Mouse (Mus musculus): Measurements from ENCODE around the gene Nell2.

Gene Nell2

DNA sequence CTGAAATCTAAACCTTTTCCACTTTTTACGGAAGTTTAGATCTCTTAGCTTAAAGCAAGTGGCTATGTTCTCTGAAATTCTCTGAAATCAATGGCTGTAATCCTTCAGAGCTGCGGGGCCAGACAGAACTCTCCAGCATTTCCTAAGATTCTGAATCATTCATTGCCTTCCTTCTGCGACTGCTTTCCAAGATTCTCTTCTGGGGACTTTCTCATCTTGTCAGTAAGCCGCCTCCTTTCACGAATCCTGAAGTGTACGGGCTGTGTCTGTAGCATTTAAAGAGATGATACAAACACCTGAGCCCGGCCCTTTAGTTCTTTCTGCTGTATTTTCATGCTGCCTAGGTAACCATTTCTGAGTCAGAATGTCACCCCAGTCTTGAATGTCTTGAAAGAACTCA is 428.2 kb downstream of the Nell2 start:
- DNase-seq (ENCODE audit: low spot score in 2 of 2): peak in 1 of 2 experiments; percentile 22

DNA sequence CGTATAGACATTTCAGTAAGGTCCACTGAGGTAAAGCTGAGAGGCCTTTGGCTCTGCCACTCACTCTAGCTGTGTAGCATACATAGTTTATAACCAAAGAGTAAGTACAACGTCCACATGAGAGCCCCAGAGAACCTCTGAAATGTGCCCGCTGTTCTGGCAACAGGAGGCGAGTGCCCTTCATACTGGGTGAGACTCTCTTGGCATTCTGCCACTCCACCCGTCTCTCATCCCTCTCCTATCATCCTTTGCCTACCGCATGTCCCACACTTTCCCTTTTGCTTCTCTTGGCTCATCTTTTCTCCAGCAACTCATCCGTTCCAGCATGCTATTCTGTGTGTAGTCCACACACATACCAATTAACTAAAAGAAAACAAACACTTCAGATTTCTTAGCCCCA is 442.4 kb downstream of the Nell2 start:
- no peak for DNase-seq (ENCODE audit: low spot score in 2 of 2)

DNA sequence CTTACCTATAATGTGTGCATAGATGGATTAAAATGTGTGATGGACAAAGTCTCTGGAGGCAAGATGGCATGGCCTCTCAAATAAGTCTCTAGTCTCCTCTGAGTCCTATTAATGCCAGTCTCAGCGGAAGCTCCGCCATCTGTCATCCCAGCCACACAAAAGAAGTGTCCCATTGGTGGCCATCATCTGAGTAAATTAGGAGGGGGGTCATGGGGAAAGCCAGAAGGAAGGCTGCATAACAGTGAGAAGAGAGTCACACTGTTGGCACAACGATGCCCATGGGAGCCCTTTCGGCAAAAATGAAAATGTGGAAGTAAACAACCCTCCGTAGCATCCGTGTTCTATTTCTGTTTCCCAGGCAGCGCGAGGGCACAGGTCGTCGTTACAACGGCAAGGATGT is 446.7 kb downstream of the Nell2 start:
- DNase-seq (ENCODE audit: low spot score in 2 of 2): no peak

DNA sequence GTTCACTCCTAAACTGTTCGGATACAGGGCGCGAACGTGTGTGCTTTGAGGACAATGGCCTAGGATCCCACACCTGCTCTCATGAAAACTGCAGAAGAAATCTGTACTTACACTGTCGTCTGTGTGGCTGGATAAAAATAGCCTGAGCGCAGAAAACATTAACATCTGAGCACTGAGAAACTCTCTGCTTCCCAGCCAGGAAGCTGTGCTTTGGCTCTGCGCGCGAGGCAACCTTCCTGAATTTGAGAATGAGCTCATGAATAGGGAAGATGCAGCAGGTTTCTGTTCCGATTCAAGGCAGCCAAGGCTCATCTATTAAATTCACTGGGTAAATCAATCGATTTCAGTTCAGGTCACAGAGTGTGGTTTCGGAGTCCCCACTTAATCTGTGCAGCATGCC is 453.0 kb downstream of the Nell2 start:
- DNase-seq (ENCODE audit: low spot score in 2 of 2): peak; percentile 58 to 73

DNA sequence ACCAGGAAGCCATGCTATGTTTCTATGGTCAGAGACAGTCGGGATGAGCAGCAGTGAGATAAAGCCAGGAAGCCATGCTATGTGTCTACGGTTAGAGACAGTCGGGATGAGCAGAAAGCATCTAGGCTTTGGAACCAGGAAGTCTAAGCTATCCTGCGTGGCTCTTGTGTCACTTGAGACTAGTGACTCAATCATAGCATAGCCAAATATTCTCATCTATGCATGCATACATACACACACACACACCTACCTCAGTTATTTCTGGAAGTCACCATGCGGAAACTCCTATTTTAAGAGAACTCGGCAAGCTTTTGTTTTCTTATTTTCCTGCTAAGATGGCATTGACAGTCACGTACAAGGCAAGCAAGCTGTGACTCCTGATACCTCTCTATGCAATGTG is 457.5 kb downstream of the Nell2 start:
- no peak for DNase-seq (ENCODE audit: low spot score in 2 of 2)

DNA sequence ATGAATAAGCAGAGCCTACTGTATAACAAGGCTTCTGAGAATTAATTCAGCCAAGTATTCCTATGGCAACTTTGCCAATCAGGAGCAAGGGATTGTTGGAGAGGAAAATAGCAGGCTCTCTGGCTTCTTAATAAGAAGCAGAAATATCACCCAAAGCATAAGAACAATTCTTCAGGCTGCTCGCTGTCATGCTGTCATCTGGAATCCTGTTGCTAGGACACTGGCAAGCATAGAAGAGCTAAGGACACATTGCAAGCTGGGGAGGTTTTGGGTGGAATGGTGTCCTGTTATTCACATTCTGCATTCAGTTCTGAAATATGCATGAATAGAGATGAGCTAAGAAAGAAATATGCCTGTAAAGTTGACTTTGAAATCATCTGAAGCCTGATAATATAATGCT is 459.6 kb downstream of the Nell2 start:
- peak in 1 of 2 experiments; percentile 46 for DNase-seq (ENCODE audit: low spot score in 2 of 2)

DNA sequence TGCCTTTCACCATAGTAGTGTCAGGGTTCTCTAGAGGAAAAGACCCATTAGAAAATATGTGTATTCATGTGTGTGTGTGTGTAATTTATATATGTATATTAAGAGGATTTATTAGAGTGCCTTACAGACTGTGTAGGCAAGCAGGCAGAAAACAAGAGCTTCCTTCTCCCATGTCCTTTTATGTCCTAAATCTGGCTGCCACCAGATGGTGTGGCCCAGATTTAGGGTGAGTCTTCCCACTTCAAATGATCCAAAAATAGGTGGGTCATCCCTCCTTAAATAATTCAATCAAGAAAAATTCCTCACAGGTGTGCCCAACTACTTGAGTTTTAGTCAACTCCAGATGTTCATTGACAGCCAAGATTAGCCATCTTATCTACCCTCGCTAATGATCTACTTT is 460.3 kb downstream of the Nell2 start:
- DNase-seq (ENCODE audit: low spot score in 2 of 2): no peak

DNA sequence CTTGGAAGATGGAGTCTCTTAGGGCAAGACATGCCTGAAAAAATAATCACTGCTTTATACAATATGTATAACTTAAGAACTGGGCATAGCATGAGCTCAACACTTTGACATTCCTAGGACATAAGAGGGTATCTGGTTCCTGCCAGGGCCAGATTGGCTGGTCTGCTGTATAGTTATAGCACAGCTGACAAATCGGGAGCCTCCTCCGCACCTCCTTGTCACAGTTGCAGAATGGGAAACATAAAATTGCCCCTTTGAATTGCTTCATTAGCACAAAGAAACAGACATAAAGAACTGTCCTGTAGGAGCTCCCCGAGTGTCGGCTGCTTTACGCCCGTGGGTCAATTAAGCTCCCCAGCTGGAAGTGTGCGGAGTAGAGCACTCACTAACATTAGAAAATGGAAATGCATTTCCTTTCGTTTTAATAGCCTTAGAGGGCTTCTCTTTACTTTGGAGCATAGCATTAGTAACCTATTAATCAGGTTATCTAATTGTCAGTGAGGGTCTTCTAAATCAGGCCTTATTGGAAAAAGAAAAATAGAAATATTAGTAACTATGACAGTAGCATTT is 473.2 kb downstream of the Nell2 start:
- no peak for DNase-seq (ENCODE audit: low spot score in 2 of 2)

DNA sequence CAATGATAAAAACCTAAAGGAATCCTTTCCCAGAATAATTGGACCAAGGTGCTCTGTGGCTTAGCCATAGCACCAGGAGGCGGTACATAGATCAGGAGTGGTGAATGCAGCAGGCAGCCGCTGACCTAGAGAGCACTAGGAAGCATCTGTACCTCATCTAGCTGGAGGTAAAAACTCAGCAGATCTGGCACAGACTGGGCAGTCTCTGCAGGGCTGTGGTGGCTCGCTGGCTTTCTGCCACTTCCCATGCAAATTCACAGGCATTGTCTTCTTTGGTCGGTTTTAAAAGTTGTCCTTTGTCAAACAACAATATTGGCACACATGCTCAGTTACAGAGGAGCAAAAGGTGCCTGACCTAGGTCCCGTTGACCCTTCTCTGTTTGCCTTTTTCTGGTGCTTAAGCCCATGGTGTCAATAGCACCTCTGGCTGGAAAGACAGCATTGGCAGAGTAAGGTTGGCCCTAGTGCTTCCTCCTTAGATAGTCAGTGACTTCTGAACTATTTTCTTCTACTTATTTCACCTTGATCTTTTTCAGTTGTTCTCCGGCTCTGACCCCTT is 479.1 kb downstream of the Nell2 start:
- no peak for DNase-seq (ENCODE audit: low spot score in 2 of 2)

DNA sequence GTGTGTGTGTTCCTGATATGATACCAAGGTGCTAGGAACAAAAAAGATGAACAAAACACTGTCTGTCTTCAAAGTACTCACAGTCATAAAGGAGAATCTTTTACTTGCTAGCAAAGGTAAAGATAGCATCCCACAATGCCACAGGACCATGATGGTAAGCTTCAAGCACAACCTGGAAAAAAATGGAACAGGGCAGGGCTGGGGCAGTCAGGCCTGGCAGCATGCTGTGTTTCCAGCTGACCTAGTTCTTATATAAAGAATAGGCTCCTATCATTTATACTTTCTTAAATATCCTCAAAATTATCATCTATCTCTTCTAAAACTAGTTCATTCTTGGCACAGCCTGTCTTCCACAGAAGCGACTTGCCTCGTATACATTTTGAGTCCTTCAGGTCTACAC is 480.9 kb downstream of the Nell2 start:
- no peak for DNase-seq (ENCODE audit: low spot score in 2 of 2)

DNA sequence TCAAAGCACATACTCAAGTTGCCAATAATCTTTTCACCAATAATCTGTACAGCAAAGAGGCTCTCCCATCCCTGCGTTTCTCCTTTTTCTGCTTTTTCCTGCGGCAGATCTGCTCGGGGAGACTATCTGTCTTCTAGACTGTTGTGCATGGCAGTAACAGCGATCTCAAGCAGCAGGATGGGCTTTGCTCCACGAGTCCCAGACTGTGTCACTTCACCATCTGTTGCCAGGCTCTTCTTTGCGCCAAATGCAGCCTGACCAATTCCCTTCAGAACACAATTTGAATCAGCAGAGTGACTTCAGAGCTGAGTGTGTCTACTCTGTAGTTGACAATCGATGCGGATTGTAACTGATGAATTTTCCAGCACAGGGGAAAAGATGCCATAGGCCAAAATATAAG is 484.3 kb downstream of the Nell2 start:
- DNase-seq (ENCODE audit: low spot score in 2 of 2): peak; percentile 43 to 50

DNA sequence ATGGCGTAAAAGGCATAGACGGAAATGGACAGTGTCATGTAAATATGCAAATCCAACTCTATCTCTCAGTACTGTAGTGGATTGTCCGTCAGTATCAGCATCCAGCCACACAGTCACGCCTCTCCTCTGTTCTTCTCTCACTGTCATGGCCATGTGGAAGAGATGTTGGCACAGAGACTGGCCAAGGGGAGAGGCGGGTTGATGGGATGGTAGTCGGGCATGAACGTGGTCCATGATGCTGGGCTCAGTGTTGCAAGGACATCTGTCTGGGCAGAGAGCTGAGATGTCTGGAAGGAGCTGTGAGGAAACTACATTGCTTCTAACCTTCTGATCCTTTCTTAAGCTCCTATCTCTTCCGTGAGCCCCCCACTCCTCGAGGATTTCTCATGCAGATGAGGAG is 485.9 kb downstream of the Nell2 start:
- DNase-seq (ENCODE audit: low spot score in 2 of 2): no peak

DNA sequence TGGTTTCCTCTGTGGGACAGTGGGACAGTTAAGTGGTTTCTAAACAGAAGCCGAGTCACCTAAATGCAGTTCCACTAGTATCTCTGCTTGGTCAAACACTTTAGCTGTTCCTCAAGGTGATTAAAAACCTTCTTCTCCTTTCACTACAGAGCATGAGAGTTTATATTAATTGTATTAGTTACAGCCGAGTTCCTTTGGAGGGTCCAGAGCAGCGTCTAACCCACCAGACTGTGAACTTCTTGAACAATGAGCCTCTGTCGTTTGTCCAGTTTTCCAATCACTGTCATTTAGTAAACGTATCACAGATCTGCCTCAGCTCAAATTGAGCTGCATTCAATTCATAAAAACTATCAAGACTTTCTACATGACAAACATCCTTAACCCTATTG is 498.9 kb downstream of the Nell2 start:
- no peak for DNase-seq (ENCODE audit: low spot score in 2 of 2)

DNA sequence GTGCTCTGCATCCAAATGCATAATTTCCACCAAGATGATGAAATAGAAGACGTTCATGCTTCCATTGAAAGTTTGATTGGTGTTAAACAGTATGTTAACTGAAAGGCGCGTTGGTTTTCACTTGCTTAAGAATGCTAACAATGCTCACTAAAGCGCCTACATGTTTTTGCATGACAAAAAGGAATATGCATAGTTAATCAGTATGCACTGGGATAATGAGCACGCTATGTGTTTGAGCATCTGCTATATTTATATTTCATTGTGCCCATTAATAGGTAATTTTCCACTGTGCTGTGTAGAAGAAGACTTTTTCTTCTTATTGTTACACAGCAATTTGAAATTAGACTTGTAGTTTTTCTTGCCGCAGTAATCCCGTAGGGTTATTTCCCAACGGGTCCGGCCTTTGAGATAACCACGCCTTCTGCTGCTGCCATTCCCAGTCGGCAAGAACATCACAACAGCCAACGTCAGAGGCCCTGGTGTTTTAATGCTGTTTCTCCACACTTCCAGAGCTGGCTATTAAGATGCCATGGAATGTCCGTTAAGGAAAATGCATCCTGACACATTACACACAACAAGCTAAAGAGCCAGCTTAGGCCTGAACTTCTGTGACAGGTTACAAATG is 499.4 kb downstream of the Nell2 start:
- DNase-seq (ENCODE audit: low spot score in 2 of 2): no peak
